Mouse (Mus musculus) heart, adult 8-10 months (tissue): ENCODE data around the gene Mical3. TPM values are rescaled to one million over a fixed set of nuclear protein-coding genes. Genes with fewer than 3 reads are reported as not detected.

Source experiments
- DNase-seq: peaks from one replicate; pipeline ENCODE4 v3.0.0; 2022; ENCODE audit warnings: low spot score
- total RNA-seq, 4 experiments: library from RNA; stranded (reverse); gene quantifications; 2 replicates each; pipeline ENCODE4 v1.2.4; 2022

Mical3 gene
- total RNA-seq, 4 experiments from 2014 or later: 112 to 130 (median 120) TPM

GRCm38 (mm10) chr6:121145906-121146305 lies 15.1 kb upstream of the Mical3 start:
- no peak for DNase-seq

- DNase-seq: no peak
Measured at GRCm38 (mm10) chr6:121145010-121145604, 14.3 kb upstream of the Mical3 start.

GRCm38 (mm10) chr6:121144066-121144465 lies 13.3 kb upstream of the Mical3 start:
- DNase-seq: peak; percentile 29

GRCm38 (mm10) chr6:121143439-121143838 lies 12.6 kb upstream of the Mical3 start:
- peak; percentile 11 for DNase-seq

GRCm38 (mm10) chr6:121142298-121142697 lies 11.5 kb upstream of the Mical3 start:
- no peak for DNase-seq

GRCm38 (mm10) chr6:121139271-121139670 lies 8.5 kb upstream of the Mical3 start:
- no peak for DNase-seq

GRCm38 (mm10) chr6:121138338-121139040 lies 7.7 kb upstream of the Mical3 start:
- no peak for DNase-seq

- no peak for DNase-seq
Measured at GRCm38 (mm10) chr6:121137222-121137621, 6.4 kb upstream of the Mical3 start.

- DNase-seq: no peak
Measured at GRCm38 (mm10) chr6:121134884-121135283, 4.1 kb upstream of the Mical3 start.

- no peak for DNase-seq
Measured at GRCm38 (mm10) chr6:121134249-121134648, 3.5 kb upstream of the Mical3 start.

- DNase-seq: peak; percentile 81
Measured at GRCm38 (mm10) chr6:121130039-121130705, 627 bp downstream of the Mical3 start.

- no peak for DNase-seq
Measured at GRCm38 (mm10) chr6:121129506-121129905, 1.3 kb downstream of the Mical3 start.

- DNase-seq: no peak
Measured at GRCm38 (mm10) chr6:121128736-121129135, 2.1 kb downstream of the Mical3 start.

- no peak for DNase-seq
Measured at GRCm38 (mm10) chr6:121127726-121128125, 3.1 kb downstream of the Mical3 start.

GRCm38 (mm10) chr6:121126202-121126601 lies 4.6 kb downstream of the Mical3 start:
- no peak for DNase-seq

- no peak for DNase-seq
Measured at GRCm38 (mm10) chr6:121122739-121123241, 8.0 kb downstream of the Mical3 start.

- DNase-seq: no peak
Measured at GRCm38 (mm10) chr6:121120776-121121175, 10.0 kb downstream of the Mical3 start.

- no peak for DNase-seq
Measured at GRCm38 (mm10) chr6:121117971-121118755, 12.6 kb downstream of the Mical3 start.

GRCm38 (mm10) chr6:121117142-121117541 lies 13.7 kb downstream of the Mical3 start:
- no peak for DNase-seq

GRCm38 (mm10) chr6:121116434-121116833 lies 14.4 kb downstream of the Mical3 start:
- DNase-seq: no peak

- no peak for DNase-seq
Measured at GRCm38 (mm10) chr6:121111448-121112055, 19.2 kb downstream of the Mical3 start.
